Mouse (Mus musculus): ENCODE measurements around the gene U90926.
A peak's percentile ranks its signal among the peaks of the same experiment; 100 is the strongest.

The U90926 gene

DNA sequence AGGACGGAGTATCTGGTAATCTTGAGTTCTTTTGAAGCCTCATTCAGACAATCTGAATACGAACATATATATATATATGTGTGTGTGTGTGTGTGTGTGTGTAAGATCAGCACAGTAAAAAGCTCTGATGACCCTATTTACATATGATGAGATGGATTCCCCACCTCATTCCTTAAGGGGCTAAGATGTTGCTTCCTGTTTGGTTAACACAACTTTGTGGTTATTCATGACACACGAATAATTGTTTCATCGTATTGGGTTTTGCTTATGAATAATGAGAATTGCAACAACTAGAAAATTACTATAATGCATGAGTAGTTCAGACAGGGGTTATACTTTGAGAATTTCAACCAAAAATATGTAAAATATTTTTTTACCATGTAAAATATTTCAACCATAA is at the start of gene U90926:
Gene U90926 (minus strand): TSS at position 101 of the 400 bp plus-strand sequence.
- DNase-seq: no peak

DNA sequence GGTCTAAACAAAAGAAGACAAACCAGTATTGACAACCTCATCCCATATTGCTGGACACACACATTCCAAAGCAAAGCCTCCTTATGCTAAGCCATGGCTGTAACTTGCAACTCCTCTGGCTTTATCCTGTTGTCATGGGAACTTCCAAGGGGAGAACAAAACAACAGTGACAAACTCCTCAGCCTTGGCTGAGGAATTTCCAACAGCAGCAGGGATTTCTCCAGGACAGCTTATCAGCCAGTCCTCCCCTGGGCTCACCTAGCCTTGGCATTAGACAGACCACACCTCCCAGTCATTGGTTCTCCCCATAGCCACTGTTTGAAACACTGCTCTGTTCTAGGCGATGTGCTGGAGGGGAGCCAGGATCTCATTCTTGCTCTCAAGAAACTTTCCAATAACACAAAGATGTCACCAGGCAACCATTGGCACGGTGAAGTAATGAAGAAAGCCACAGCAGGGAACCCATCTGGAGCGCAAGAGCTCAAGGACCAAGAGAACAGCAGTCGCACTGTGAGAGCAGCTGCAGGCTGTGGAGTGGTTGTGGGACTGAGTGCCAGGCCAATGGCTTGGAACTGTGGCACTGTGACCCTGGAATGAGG is 48.7 kb upstream of the U90926 start:
- DNase-seq: no peak

DNA sequence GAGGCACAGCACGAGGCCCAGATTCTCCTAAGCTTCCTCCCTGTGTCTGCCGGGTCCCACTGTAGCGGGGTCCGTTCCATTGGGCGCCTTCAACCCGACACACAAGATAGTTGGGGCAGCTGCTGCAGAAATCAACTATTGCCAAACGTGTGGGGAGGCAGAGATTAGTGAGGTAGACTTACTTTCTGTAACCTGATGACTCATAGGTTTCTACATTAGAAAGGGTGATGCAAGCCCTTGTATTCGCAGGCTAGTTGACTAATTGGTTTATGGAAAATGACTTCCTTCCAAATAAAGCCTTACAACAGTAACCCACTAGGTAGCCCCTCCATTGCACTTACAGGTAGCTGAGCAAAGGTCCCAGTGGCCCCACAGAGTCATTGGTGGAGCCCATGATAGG is 47.4 kb upstream of the U90926 start:
- no peak for DNase-seq

DNA sequence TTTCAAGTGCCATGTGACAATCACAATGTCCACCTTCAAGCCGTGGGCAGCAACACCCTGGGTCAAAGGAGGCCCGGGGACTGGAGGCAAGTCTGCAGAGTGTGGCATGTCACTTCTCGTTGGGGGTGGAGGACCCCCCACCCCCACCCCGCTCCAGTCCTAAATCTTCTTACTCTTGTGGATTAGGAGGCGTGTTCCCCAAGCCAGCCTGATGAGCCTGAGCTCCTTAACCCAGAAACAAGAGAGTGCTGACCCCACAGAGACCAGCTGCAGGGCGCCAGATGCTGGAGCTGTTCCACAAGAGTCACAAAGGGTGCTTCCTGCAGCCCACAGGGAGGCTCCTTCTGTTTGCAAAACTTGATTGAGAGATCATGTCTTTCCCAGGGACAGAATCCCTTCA is 41.0 kb upstream of the U90926 start, which contains the start of gene Ppef2:
Gene Ppef2 (minus strand): TSS at position 61 of the 400 bp plus-strand sequence.
- no peak for DNase-seq

DNA sequence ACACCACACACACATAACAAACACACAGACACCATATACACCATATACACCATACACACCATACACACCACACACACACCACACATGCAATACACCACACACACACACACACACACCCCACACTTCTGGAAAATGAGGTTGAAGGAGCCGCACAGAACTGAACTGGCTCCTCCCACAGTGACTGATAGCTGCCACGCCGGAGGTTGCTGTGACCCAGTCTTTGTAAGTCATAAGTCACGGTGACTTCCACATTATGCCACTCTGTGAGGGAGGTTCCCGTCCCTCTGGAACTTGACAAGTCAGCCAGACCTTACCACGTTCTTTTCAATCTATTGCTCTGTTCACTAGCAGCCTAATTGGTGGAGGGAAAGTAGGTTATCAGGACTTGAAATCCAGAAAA is 39.3 kb upstream of the U90926 start:
- no peak for DNase-seq

DNA sequence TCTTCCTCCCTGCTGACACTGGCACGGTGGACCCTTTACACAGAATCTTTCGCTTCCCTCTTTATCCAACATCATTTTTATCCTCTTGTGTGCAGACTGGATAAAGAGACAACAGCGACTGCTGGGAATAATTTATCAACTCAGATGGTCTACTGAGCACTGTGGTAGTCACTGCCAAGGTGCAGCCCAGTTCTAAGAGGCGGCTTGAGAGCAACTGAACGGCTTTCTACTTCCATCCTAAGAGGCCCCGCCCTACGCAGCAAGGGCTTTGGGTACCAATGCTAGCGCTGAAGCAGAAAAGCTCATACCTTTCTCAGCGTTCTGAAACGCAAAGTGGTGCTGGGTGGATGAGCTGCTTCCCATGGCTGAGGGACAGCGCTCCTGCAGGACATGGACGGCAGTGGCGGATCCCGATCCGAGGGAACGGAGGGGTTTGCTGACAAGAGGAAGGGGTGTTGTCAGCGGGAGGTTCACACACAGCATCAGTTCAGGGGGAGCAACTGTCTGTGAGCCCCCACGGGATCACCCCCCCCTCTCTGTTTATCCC is 37.7 kb upstream of the U90926 start:
- DNase-seq: no peak

DNA sequence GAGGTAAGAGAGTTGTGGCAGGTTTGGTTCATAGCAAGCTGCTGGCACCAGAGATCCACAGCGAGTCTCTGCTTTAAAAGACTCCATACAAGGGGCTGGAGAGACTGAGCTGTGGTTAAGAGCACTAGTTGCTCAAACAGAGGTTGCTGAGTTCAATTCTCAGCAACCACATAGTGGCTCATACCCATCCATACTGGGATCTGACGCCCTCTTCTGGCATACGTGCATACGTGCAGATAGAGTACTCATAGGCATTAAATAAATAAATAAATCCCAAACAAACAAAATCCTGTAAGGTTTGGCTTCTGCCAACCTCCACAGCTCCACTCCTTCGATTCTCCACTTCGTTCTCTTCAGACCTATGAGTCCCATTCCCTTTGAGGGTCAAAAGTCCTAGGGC is 36.8 kb upstream of the U90926 start:
- DNase-seq: no peak

DNA sequence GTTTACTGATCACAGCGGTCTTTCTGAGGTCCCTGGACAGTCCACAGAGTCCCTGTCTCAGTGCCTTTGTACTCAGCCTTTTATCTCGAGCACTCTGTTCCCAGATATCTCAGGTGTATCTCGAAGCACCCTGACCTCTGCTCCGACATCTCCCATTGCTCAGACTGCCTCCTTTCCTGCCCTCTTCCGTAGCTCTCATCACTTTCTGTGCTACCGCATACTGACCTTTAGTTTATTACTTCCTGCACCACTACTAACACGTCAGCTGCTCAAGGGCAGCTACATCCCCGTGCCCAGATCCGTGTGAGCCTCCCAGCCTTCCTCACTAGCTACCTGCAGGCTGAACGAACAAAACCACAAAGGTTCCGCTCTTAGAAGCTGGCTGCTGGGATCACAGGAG is 33.4 kb upstream of the U90926 start:
- no peak for DNase-seq

DNA sequence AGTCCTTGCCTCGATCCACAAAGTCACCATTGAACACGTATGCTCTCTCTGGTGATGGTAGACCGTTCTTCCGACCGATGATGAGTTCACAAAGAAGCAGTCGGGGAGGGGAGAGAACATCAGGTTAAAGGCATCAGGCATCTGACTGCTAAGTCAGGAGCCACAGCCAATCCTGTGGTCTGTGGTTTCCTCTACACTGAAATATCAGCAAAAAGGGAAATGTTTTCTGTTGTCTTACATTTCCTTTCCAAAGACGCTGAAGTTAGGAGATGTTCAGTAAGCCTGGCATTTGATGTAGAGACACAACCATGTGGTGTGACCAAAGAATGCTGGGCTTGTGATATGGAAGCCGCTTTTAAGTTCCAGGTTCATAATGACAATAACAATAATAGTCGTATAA is 30.3 kb upstream of the U90926 start:
- DNase-seq: peak; percentile 34

DNA sequence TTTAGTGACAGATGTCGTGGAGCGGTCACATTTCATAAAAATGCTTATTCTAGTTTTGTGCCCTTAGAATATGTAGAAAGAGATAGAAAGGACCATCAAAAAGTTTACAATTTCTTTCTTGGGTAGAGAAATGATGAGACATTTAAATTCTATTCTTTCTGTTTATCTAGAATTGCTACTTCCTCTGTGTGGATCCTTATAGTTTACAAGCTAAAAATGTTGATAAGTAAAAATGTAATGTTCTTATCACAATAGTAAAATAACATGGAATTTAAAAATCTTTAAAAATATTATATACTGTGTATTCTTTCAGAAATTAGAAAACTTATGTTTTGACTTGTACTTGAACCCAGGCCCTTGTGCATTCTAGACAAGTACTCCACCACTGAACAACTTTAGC is 29.7 kb upstream of the U90926 start:
- DNase-seq: no peak

DNA sequence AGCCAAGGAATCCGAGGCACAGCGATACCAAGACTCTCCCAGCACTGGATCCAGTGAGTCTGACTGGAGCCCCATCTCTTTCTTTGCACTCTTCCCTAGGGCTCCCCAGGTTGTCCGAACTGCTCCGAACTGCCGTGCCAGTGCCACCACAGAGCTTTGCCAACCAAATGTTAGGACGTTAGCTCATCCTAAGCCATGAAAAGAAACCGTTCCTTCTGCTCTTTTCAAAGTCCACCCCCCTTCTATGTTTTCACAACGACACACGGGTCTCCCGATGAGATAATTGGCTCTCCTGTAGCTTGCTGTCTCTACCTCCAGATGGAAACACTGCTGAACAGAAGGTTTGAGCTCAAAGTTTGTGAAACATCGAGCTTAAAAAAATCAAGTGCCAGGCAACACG is 25.6 kb upstream of the U90926 start:
- DNase-seq: no peak

DNA sequence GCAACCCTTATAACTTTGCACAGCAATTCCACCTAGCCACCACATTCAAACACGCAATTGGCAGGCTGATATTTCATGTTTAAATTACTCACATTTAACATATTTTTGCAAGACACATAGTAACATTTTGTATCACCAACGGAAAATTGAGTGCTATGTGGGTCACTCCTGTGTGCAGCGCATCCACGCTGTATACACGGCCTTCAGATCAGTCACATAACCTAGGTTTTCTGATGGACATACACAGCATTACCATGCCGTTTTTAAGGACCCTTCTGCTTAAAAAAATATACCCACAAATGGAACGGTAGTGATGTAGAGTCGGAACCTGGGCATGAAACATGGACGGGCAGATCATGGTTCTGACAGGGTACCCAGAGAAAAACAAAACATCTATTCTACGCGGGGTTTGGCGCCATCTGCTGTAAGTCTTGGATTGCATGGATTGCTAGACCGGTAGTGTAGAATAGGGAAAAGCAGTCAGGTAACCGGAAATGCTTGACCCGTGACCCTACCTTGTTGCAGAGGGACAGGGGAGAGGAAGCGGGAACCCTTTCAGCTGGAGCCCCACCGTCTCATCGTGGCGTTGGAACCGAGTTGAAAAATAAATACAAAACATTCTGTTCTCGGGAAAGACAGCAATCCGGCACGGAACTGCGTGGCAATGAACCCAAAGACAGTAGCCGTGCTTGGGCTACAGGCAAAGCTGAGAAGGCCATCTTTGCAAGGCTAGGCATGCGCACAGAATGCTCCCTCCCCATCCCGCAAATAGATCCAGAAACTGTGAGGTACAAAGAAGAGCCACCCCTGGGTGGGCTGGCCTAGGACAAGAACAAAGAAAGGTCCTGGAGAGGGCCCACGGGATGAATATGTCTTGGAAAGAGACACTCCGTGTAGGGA is 24.4 kb upstream of the U90926 start:
- peak; percentile 75 for DNase-seq

DNA sequence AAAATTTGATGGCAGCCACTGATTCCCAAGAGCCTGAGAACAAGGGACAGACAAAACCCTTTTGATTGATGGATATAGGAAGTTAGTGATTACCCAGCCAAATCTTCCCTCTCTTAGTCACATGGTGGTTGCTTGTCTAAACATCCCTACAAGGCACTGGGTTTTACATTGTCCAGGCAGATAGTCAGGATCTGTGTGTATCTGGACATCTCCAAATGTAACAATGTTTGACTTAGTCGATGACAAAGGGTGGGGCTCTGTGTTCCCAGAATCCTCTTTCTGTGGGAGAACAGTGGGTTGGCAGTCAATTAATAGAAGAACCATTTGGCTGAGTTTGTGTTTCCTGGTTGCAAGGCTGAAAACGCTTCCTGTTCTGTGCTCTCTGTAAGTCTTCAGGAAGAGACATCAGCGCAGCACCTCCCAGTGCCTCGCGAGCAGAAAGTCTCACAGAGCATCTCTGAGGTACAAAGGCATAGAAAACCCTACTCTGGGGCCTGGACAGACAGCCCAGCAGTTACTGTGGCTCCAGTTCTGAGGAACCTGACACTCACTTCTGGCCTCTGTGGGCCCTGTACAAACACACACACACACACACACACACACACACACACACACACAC is 19.8 kb upstream of the U90926 start:
- DNase-seq: peak; percentile 16

DNA sequence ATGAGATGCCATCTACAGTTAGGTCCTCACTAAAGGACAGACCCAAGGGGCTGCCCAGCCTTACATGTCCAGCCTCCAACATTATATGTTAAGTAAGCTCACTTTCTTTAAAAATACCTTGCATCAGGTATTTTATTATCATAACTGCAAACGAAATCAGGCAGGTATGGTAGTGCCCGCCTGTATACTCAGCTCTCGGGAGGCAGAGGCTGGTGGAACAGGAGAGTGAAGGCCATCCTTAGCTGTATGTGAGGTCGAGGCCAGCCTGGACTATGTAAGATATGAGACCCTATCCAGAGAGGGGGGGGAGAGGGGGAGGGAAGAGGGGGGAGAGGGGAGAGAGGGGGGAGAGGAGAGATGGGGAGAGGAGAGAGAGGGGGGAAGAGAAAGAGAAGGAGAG is 18.2 kb upstream of the U90926 start:
- no peak for DNase-seq

DNA sequence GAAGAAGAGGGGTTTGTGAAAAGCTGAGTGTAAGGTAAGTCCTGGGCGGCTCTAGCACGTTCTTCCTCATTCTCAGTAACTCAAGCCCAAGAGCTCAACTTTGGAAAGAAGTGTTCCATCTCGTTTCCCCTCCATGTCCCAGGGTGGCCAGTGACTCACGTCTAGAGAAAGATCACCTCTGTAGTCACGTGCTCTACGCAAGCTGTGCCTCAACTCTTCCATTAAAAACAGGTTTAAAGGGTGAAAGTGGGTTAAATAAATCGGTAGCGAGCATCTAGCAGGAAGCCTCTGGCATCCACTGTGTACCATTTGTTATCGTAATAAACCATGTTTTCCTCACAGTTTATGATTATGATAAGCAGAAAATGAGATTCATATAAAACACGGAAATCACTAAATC is 16.6 kb upstream of the U90926 start:
- no peak for DNase-seq

DNA sequence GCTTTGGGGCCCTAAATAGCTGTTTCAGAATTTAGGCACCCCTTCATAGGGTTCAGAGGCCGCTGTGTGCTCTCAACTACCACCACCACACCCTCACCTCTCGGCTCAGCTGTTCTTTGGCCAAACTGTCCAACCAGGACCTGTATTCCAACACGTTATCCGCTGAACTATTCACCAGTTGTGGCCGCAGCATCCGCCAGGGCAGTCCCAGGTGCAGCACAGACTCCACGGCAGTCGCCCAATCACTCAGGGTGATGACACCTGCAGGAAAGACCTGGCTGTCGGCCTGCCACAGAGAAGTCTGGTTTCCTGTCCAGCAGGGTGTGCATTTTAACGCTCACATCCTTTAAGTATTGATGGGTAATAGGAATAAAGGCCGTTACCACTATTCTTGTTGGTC is 15.1 kb upstream of the U90926 start:
- no peak for DNase-seq

DNA sequence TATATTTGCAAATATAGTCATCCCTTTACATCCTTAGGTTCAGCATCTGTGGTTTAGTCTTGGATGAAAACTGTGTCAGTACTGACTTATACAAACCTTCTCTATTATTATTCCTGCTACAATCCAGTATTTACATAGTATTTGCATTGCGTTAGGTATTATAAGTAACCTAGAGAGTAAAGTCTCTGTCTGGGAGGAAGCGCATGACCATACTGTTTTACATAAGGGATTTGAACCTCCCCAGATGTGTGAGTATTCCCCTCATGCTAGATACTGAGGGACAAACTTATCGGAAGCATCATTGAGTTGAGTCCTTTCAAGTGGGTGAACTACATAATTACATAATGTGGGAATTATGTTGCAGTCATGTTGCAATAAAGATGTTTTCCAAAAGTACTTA is 14.3 kb upstream of the U90926 start:
- DNase-seq: no peak

DNA sequence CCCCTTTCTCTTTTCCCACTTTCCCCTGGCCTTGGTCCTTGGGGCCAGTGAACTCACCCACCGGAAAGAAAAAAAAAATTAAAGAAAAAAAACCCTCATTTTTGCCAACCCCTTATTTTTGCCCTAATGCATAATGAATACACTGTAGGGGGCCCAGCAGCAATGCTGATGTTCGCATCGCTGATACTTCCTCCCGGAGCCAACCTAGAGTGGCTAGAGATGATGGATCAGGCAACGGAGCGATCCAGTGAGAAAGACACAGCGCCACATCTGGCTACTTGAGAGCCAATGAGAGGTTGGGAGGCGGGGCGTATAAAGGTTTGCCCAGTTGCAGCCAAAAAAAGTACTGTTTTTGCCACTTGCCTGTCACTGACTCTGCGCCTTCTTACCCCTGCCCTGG is 13.6 kb upstream of the U90926 start:
- no peak for DNase-seq

DNA sequence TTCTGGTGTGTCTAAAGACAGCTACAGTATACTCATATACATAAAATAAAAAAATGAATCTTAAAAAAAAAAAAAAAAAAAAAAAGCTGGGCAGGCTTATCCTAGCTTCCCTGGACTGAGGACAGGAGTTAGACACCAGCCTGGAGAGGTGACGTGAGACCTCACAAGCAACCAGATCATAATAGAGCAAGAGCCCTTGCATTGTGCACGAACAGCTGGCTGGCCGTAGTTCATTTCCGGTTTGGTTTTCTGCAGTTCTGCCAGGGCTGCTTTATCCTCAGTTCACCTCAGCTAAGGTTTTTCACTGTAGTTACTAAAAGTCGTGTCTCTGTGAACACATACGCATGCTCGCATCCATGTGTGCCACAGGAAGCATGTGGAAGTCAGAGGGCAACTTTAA is 12.6 kb upstream of the U90926 start:
- no peak for DNase-seq

DNA sequence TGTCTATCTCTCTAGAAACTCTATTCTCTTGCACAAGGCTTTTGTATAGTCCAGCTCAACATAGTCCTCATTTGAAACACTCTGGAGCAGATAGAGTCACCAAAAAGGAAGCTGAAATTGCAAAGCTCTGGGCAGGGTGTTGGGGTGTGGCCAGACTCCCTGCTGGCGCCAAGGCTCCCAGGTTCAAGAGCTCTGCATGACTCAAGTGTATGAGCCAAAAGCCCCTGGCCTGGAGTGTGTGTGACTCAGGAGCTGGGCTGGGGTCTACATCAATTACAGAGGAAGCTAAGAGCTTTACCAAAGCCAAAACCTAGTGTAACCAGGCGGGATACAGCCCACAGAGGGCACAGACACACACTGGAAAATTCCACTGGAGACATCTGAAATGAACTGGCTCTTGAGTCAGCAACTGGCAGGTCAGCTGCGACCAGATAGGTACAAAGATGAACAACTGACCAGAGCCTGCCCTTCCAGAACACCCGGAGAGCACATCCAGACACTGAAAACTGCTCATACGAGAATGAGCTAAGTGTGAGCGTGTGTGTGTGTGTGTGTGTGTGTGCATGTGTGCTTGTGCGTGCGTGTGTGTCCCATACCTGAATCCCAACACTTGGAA is 5.2 kb upstream of the U90926 start:
- DNase-seq: no peak

DNA sequence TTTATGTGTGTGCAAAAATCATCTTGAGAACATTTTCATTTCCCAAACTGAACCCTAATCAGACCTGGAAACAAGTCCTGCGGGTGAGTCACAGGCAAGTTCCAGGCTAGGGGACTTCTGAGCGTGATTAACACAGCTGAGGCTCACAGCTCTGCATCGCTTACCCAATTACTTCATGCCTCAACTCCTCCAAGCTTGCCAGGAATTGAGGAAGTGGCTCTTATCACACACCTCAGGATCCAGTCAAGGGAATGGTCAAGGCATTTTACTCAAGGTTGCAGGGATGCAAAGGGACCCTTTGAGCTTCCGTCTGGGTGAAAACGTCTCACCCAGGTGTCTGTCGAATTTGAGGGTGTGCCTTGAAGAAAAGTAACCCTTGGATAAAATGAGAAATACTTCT is 4.6 kb upstream of the U90926 start:
- no peak for DNase-seq

DNA sequence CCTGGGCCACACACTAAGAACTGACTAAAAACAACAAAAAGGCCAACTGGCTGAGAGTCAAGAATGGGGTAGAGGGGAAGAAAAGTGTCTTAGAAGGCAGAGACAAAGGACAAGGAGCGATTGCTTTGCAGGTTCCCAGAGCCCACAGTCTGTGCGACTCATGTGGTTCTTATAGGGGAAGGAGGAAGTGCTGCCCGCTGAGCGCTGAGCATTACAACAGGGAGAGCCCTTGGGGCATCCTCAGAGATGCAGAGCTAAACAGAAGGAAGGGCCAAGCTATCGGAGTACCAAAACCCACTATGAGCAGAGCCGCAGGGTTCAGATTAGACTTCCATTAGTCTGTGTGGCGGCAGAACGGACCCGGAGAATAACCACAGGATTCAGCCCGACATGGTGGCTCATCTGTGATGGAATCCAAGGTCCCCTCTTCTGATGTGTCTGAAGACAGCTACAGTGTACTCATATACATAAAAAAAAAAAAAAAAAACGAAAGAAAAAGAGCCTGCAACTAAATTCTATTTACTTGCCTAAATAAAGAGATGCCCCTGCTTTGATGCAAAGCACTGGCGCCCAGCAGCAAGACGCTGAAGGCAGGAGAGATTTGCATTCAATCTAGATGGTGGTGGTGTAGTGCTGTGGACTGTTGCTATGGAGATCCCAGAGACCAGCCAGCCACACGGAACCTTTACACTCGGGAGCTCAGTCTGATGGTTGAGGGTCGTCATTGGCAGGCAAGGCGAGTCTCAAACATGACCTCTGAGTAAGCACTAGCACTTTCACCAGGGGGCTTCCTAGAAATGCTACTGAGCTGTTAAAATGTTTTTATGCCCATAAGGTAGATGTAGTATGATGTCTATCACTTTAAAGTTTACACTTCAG is 3.9 kb upstream of the U90926 start:
- no peak for DNase-seq
